9 mouse cellular contexts compared by ENCODE assay signal in genomic region chr6:29517139-29517538, GRCm38 (mm10). TPM values are rescaled to one million over a fixed set of nuclear protein-coding genes. Genes with fewer than 3 reads are reported as not detected.
DNase-seq lines count a peak whose midpoint lies in the region; ATAC-seq and TF ChIP-seq lines count a peak whose summit lies in the region.
"Had no signal": no experiment of that assay in that cellular context is flagged by ENCODE, and none has a peak within 500 bp of the region (broad histone marks: within the 10 kb centered on the region; RNA-seq: fewer than 3 reads in every experiment).

No protein-coding gene starts in this region.

- 6% methylated on average over 5 of the region's 5 CpGs for WGBS in limb, embryonic 11.5 days

- no peaks in the 10 kb centered on the region for H3K9me3 ChIP-seq in limb, embryonic 11.5 days (ENCODE audit: control insufficient read depth, low read length)

- no peak overlapping the region for H3K4me2 ChIP-seq in limb, embryonic 11.5 days (ENCODE audit: low read depth, severe bottlenecking)
- no peak overlapping the region for H3K4me2 ChIP-seq in myocyte (ENCODE audit: low read depth)
- H3K4me2 ChIP-seq: embryonic facial prominence, embryonic 13.5 days had no signal

- H3K79me2 ChIP-seq in myocyte (ENCODE audit: control insufficient read depth, insufficient read depth) = no peaks in the 10 kb centered on the region

- peak; percentile 74 for DNase-seq in layer of hippocampus, adult 11-12 months (ENCODE audit: low spot score)
- no peak for DNase-seq in layer of hippocampus, adult 9-10 months (ENCODE audit: low spot score)
- DNase-seq in brain, embryonic 14.5 days (ENCODE audit: low read depth) = peak; percentile 54
- peak; percentile 77 for DNase-seq in gastrocnemius, adult 18-20 months (ENCODE audit: low spot score)
- peak; percentile 52 for DNase-seq in kidney, adult 11 months
- peak; percentile 82 for DNase-seq in limb, embryonic 11.5 days (ENCODE audit: low spot score)
- peak; percentile 87 for DNase-seq in testis, postnatal 10 days (ENCODE audit: low spot score)

- H3K4me3 ChIP-seq in limb, embryonic 11.5 days (ENCODE audit: low read depth, low read length) = no peak overlapping the region
- no peak overlapping the region for H3K4me3 ChIP-seq in myocyte
- H3K4me3 ChIP-seq: embryonic facial prominence, embryonic 13.5 days had no signal

- H3K9ac ChIP-seq in limb, embryonic 11.5 days (ENCODE audit: low read length) = no peak overlapping the region
- H3K9ac ChIP-seq: embryonic facial prominence, embryonic 13.5 days had no signal

- no peak overlapping the region for H3ac ChIP-seq in myocyte (ENCODE audit: control insufficient read depth, insufficient read length)

- no peaks in the 10 kb centered on the region for H3K27me3 ChIP-seq in limb, embryonic 11.5 days (ENCODE audit: control insufficient read depth, insufficient read depth, low read length)
- H3K27me3 ChIP-seq in myocyte (ENCODE audit: control insufficient read depth, insufficient read depth, insufficient read length) = no peaks in the 10 kb centered on the region
- H3K27me3 ChIP-seq: embryonic facial prominence, embryonic 13.5 days had no signal

- ATAC-seq in limb, embryonic 11.5 days (ENCODE audit: insufficient number of reproducible peaks, low FRiP score, low TSS enrichment, low read depth) = 0 out of 2 replicates have a peak, but pooled peaks have one; percentile 33

- TF ChIP-seq CTCF in brain, embryonic 14.5 days (IDR thresholded peaks at IDR 0.05; ENCODE audit: borderline replicate concordance, extremely low read depth, insufficient read depth, insufficient read length) = peak; percentile 73

- no peak for TF ChIP-seq POLR2A in brain, embryonic 14.5 days (IDR thresholded peaks at IDR 0.05; ENCODE audit: borderline replicate concordance, extremely low read depth, insufficient read depth, insufficient read length, poor library complexity, severe bottlenecking)
- no peak for TF ChIP-seq POLR2A in myocyte (IDR thresholded peaks at IDR 0.05; ENCODE audit: insufficient read length, low read depth)

- peaks cover 7% of the 10 kb centered on the region for H3K4me1 ChIP-seq in limb, embryonic 11.5 days (ENCODE audit: control insufficient read depth, insufficient read depth, low read length)

- H3K27ac ChIP-seq in limb, embryonic 11.5 days (replicated peaks; ENCODE audit: low read depth, low read length) = no peak overlapping the region
- H3K27ac ChIP-seq: embryonic facial prominence, embryonic 13.5 days had no signal

- H3K36me3 ChIP-seq in limb, embryonic 11.5 days (ENCODE audit: control insufficient read depth, insufficient read depth, low read length) = no peaks in the 10 kb centered on the region
- no peaks in the 10 kb centered on the region for H3K36me3 ChIP-seq in myocyte (ENCODE audit: control insufficient read depth, insufficient read depth)
- H3K36me3 ChIP-seq: embryonic facial prominence, embryonic 13.5 days had no signal

TF ChIP-seq in myocyte, 11 proteins besides CTCF, POLR2A, EP300 and RAD21:
- peak; percentile 50 for TF ChIP-seq SRF (IDR thresholded peaks at IDR 0.05; ENCODE audit: control insufficient read depth, insufficient read length, low read depth)
- TF ChIP-seq POLR2AphosphoS2 (IDR thresholded peaks at IDR 0.05; ENCODE audit: insufficient read length, low read depth) = no peak
- peak; percentile 70 to 92 (median 90) for TF ChIP-seq MYOG (IDR thresholded peaks at IDR 0.05; ENCODE audit: control insufficient read depth in 1 of 3, insufficient read depth in 1 of 3, insufficient read length in 2 of 3, low read depth in 2 of 3)
- no peak for TF ChIP-seq E2F4 (IDR thresholded peaks at IDR 0.05; ENCODE audit: insufficient read depth)
- no peak for TF ChIP-seq USF1 (IDR thresholded peaks at IDR 0.05; ENCODE audit: low read depth)
- no peak for TF ChIP-seq MAX (IDR thresholded peaks at IDR 0.05; ENCODE audit: low read depth)
- TF ChIP-seq TCF12 (IDR thresholded peaks at IDR 0.05; ENCODE audit: insufficient read depth, poor library complexity, severe bottlenecking) = peak; percentile 73
- no peak for TF ChIP-seq CEBPB (IDR thresholded peaks at IDR 0.05; ENCODE audit: insufficient read depth, poor library complexity, severe bottlenecking)
- peak; percentile 74 for TF ChIP-seq TCF3 (IDR thresholded peaks at IDR 0.05; ENCODE audit: insufficient read length, low read depth)
- TF ChIP-seq REST (IDR thresholded peaks at IDR 0.05; ENCODE audit: insufficient read depth, insufficient read length) = no peak
- peak; percentile 98 to 99 (median 99) for TF ChIP-seq MYOD1 (IDR thresholded peaks at IDR 0.05; ENCODE audit: control insufficient read depth in 1 of 3, insufficient read length in 2 of 3, low read depth in 2 of 3)

RNA-seq across cellular contexts. Expression of gene Irf5, which starts 9.3 kb away (rescaled TPM):
- 1.6 and 1.9 TPM in 2 replicates for polyA plus RNA-seq in brain, embryonic 14.5 days (2012; rRNA removed)
- total RNA-seq in gastrocnemius, adult 18-20 months (2021) = 1 to 10 TPM; 2.9 to 3.9 TPM
- polyA plus RNA-seq in limb, embryonic 11.5 days (2014; fragmentation: Nextera tagmentation; extraction: Ambion mirVana) = 1.4 and 2.1 TPM in 2 replicates
- polyA plus RNA-seq in myocyte (2012; fragmentation: generic; extraction: Trizol) = 0.32 TPM

RNA-seq across cellular contexts. Expression of gene Kcp, which starts 9.4 kb away (rescaled TPM):
- 35.4 and 48.3 TPM in 2 replicates for polyA plus RNA-seq in brain, embryonic 14.5 days (2012; rRNA removed)
- 1 to 10 TPM; 3.9 to 6.4 TPM for total RNA-seq in gastrocnemius, adult 18-20 months (2021)
- polyA plus RNA-seq in limb, embryonic 11.5 days (2014; fragmentation: Nextera tagmentation; extraction: Ambion mirVana) = 25.7 and 32.2 TPM in 2 replicates
- polyA plus RNA-seq in myocyte (2012; fragmentation: generic; extraction: Trizol) = 0.26 TPM

RNA-seq across cellular contexts. Expression of gene Atp6v1fnb, which starts 45.9 kb away (rescaled TPM):
- polyA plus RNA-seq in brain, embryonic 14.5 days (2012; rRNA removed) = 0.14 and 0.23 TPM in 2 replicates
- total RNA-seq in gastrocnemius, adult 18-20 months (2021) = under 1 TPM in 1 of 2 experiments, not detected in 1; 0.37 TPM
- polyA plus RNA-seq in limb, embryonic 11.5 days (2014; fragmentation: Nextera tagmentation; extraction: Ambion mirVana) = not detected in 2 replicates
- polyA plus RNA-seq in myocyte (2012; fragmentation: generic; extraction: Trizol) = not detected

RNA-seq across cellular contexts. Expression of gene Atp6v1f, which starts 49.6 kb away (rescaled TPM):
- 258 and 356 TPM in 2 replicates for polyA plus RNA-seq in brain, embryonic 14.5 days (2012; rRNA removed)
- 100 to 1,000 TPM; 118 to 125 TPM for total RNA-seq in gastrocnemius, adult 18-20 months (2021)
- 182 and 198 TPM in 2 replicates for polyA plus RNA-seq in limb, embryonic 11.5 days (2014; fragmentation: Nextera tagmentation; extraction: Ambion mirVana)
- polyA plus RNA-seq in myocyte (2012; fragmentation: generic; extraction: Trizol) = 242 TPM

Comparison
In these comparisons a context has a peak if more than half of its experiments do, and no peak if none do; other contexts are left out.
1. RNA of gene Kcp, which starts 9.4 kb away (polyA plus RNA-seq): 35.4 to 48.3 TPM in brain, embryonic 14.5 days and 25.7 to 32.2 TPM in limb, embryonic 11.5 days; 0.26 TPM in myocyte (single experiment); every median in the first group is over 10 times any median in the second.